Mouse (Mus musculus) forebrain, embryonic 11.5 days (tissue): ENCODE data around the gene Map7d1. TPM values are rescaled to one million over a fixed set of nuclear protein-coding genes. Genes with fewer than 3 reads are reported as not detected.

ENCODE experiments used
- ATAC-seq: fragments of 200-750 bp; cut with Nextera tagmentation; replicated peaks from 2 replicates; pipeline ENCODE4 v1.8.0; 2017; ENCODE audit warnings: moderate TSS enrichment; ENCODE audit not compliant: low FRiP score
- DNase-seq: peaks from one replicate; pipeline ENCODE4 v3.0.0-alpha.2; 2017; ENCODE audit warnings: low spot score
- H3K27ac ChIP-seq: fragments of 300-500 bp; sonication (generic); 2 replicates; pipeline ENCODE4 v1.5.1; 2014; ENCODE audit warnings: low read depth, low read length
- H3K27me3 ChIP-seq: fragments of 300-500 bp; sonication (generic); 2 replicates; pipeline ENCODE4 v1.6.1; 2014; ENCODE audit warnings: mild to moderate bottlenecking, low read length, mixed read lengths; ENCODE audit not compliant: control insufficient read depth, insufficient read depth
- H3K36me3 ChIP-seq: fragments of 300-500 bp; sonication (generic); 2 replicates; pipeline ENCODE4 v1.6.1; 2014; ENCODE audit warnings: mild to moderate bottlenecking, low read length, moderate library complexity, mixed read lengths; ENCODE audit not compliant: control insufficient read depth, insufficient read depth
- H3K4me1 ChIP-seq: fragments of 300-500 bp; sonication (generic); replicated peaks from 2 replicates; pipeline ENCODE4 v1.6.1; 2014; ENCODE audit warnings: low read length, mixed read lengths; ENCODE audit not compliant: control insufficient read depth, insufficient read depth
- H3K4me2 ChIP-seq: fragments of 300-500 bp; sonication (generic); 2 replicates; pipeline ENCODE4 v1.6.1; 2014; ENCODE audit warnings: low read depth, mild to moderate bottlenecking, low read length, moderate library complexity, mixed read lengths; ENCODE audit not compliant: severe bottlenecking
- H3K4me3 ChIP-seq: fragments of 300-500 bp; sonication (generic); 2 replicates; pipeline ENCODE4 v1.5.1; 2014; ENCODE audit warnings: low read depth, low read length
- H3K9ac ChIP-seq: fragments of 300-500 bp; sonication (generic); 2 replicates; pipeline ENCODE4 v1.6.1; 2014; ENCODE audit warnings: low read length
- H3K9me3 ChIP-seq: fragments of 300-500 bp; sonication (generic); 2 replicates; pipeline ENCODE4 v1.6.1; 2016; ENCODE audit warnings: low read length, mixed read lengths; ENCODE audit not compliant: control insufficient read depth
- WGBS: fragments of 180-500 bp; shearing (Covaris S2); extraction: QIAGEN DNeasy Blood & Tissue Kit; methylation state at CpG from one replicate; pipeline ENCODE4 v1.1.7; 2014; 5-methylcytosine and 5-hydroxymethylcytosine counted together
- polyA plus RNA-seq: library from polyadenylated mRNA; unstranded; fragments of >200 nt; fragmentation: Nextera tagmentation; extraction: Ambion mirVana; gene quantifications from 2 replicates; pipeline ENCODE4 v1.2.1, GENCODE M21; 2014

Gene Map7d1
- polyA plus RNA-seq, 1 experiment from 2014 or later = 80.6 TPM

GRCm38 (mm10) chr4:126261266-126261665 lies 5.1 kb upstream of the Map7d1 start:
- Histone ChIP-seq H3K4me1 (peaks cover 29% of the 10 kb centered on the region), H3K9ac (no peak overlapping the region), H3K27me3 (no peaks in the 10 kb centered on the region), H3K9me3 (no peaks in the 10 kb centered on the region), H3K36me3 (no peaks in the 10 kb centered on the region), H3K27ac (peak overlapping the region; percentile 28; the same call in 1 of the 2 replicates), H3K4me2 (no peak overlapping the region), H3K4me3 (no peak overlapping the region)
- no peak for ATAC-seq
- 73% methylated on average over 6 of the region's 6 CpGs for WGBS
- DNase-seq = no peak

GRCm38 (mm10) chr4:126260520-126261201 lies 4.5 kb upstream of the Map7d1 start:
- Histone ChIP-seq H3K27me3 (no peaks in the 10 kb centered on the region), H3K9ac (no peak overlapping the region), H3K4me2 (0 out of 2 replicates have a peak overlapping the region, but pooled peaks have one; percentile 9), H3K27ac (peak overlapping the region; percentile 28; the same call in 1 of the 2 replicates), H3K9me3 (no peaks in the 10 kb centered on the region), H3K4me1 (peaks cover 29% of the 10 kb centered on the region), H3K36me3 (no peaks in the 10 kb centered on the region), H3K4me3 (no peak overlapping the region)
- 4% methylated on average over 10 of the region's 10 CpGs for WGBS
- ATAC-seq (no peak), DNase-seq (peak; percentile 69)

GRCm38 (mm10) chr4:126259523-126260160 lies 3.5 kb upstream of the Map7d1 start:
- H3K36me3 ChIP-seq = no peaks in the 10 kb centered on the region
- 0% methylated on average over 15 of the region's 15 CpGs for WGBS
- DNase-seq (peak; percentile 81), ATAC-seq (no peak)
- H3K4me1 ChIP-seq = peaks cover 29% of the 10 kb centered on the region
- no peaks in the 10 kb centered on the region for H3K9me3 ChIP-seq
- H3K4me3 ChIP-seq = no peak overlapping the region
- H3K27ac ChIP-seq = peak overlapping the region; percentile 38
- H3K9ac ChIP-seq = peak overlapping the region; percentile 14; the same call in 1 of the 2 replicates
- H3K4me2 ChIP-seq = peak overlapping the region; percentile 29
- no peaks in the 10 kb centered on the region for H3K27me3 ChIP-seq

GRCm38 (mm10) chr4:126259063-126259462 lies 2.9 kb upstream of the Map7d1 start:
- 20% methylated on average over 3 of the region's 3 CpGs for WGBS
- H3K9me3 ChIP-seq = no peaks in the 10 kb centered on the region
- DNase-seq (no peak), ATAC-seq (no peak)
- H3K4me1 ChIP-seq = peaks cover 35% of the 10 kb centered on the region
- no peak overlapping the region for H3K4me2 ChIP-seq
- H3K9ac ChIP-seq = peak overlapping the region; percentile 14; the same call in 1 of the 2 replicates
- H3K36me3 ChIP-seq = no peaks in the 10 kb centered on the region
- H3K27ac ChIP-seq = no peak overlapping the region
- H3K27me3 ChIP-seq = no peaks in the 10 kb centered on the region
- H3K4me3 ChIP-seq = no peak overlapping the region

- no peak for ATAC-seq
- Histone ChIP-seq H3K4me3 (peak overlapping the region; percentile 93), H3K4me2 (peak overlapping the region; percentile 61), H3K9ac (peak overlapping the region; percentile 96), H3K4me1 (peaks cover 38% of the 10 kb centered on the region), H3K36me3 (no peaks in the 10 kb centered on the region), H3K27ac (peak overlapping the region; percentile 92), H3K27me3 (no peaks in the 10 kb centered on the region), H3K9me3 (no peaks in the 10 kb centered on the region)
- 3% methylated on average over 26 of the region's 26 CpGs for WGBS
- DNase-seq = no peak
Measured at GRCm38 (mm10) chr4:126256967-126257881, 1.1 kb upstream of the Map7d1 start.

DNA sequence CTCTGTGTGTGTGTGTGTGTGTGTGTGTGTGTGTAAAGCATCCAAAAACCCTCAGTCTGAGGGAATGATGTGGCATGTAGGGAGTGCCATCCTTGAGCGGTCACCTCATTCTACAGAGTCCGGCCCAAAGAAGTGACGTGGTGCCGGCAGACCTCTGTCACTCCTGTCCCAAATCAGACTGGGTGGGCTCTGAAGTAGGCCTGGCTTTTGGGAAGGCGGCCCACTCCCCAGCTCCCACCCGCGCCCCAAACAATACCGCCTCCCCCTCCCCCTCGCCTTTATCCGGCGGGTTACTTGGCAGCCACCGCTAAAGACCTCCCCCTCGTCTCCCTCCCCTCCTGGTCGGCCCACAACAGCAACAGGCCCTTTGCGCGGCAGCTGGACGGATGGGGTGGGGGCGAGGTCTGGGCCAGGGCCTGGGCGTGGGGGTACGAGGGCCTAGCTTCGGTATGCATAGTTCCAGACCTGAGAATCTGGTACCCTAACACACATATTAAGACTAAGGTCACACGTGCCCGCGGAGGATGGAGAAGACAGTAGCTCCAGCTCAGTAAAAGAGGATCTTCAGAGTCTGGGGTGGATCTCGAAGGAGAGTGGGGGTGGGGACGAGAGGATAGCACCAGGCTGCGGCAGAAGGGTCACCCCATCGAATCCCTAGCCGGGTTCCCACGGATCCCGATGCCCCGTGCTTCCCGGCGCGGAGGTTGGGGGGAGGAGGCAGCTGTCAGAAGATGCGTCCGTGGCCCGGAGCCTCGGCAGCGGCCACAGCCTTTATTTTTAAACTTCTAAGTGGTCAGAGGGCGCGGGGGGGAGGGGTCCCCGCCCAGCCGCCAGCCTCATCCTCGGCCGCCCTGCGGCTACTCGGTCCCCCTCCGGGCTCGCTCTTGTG lies 786 bp downstream of the Map7d1 start:
- ATAC-seq = peak; percentile 49
- Histone ChIP-seq H3K9ac (peak overlapping the region; percentile 96), H3K4me3 (peak overlapping the region; percentile 93), H3K36me3 (no peaks in the 10 kb centered on the region; the same call in 1 of the 2 replicates), H3K4me1 (peaks cover 28% of the 10 kb centered on the region), H3K27ac (peak overlapping the region; percentile 92), H3K4me2 (peak overlapping the region; percentile 61), H3K9me3 (no peaks in the 10 kb centered on the region), H3K27me3 (no peaks in the 10 kb centered on the region)
- DNase-seq = peak; percentile 82
- under 1% methylated on average over 50 of the region's 50 CpGs for WGBS

- Histone ChIP-seq H3K9me3 (no peaks in the 10 kb centered on the region), H3K4me3 (peak overlapping the region; percentile 93), H3K4me1 (peaks cover 27% of the 10 kb centered on the region), H3K36me3 (no peaks in the 10 kb centered on the region; the same call in 1 of the 2 replicates), H3K27ac (0 out of 2 replicates have a peak overlapping the region, but pooled peaks have one; percentile 92), H3K4me2 (peak overlapping the region; percentile 61), H3K9ac (peak overlapping the region; percentile 96), H3K27me3 (no peaks in the 10 kb centered on the region)
- 20% methylated on average over 9 of the region's 9 CpGs for WGBS
- ATAC-seq (no peak), DNase-seq (no peak)
Measured at GRCm38 (mm10) chr4:126254315-126255112, 1.6 kb downstream of the Map7d1 start.
